Mouse (Mus musculus): ENCODE results near the gene Ptpdc1.

Ptpdc1 gene

GRCm38 (mm10) chr13:48655637-48656036 is 30.2 kb upstream of the Ptpdc1 start:
- DNase-seq (ENCODE audit: low spot score) = peak; percentile 62

- DNase-seq (ENCODE audit: low spot score) = peak; percentile 53
Observed at GRCm38 (mm10) chr13:48653788-48654770, 28.6 kb upstream of the Ptpdc1 start.

- DNase-seq (ENCODE audit: low spot score) = no peak
Observed at GRCm38 (mm10) chr13:48651132-48652065, 25.9 kb upstream of the Ptpdc1 start.

DNA sequence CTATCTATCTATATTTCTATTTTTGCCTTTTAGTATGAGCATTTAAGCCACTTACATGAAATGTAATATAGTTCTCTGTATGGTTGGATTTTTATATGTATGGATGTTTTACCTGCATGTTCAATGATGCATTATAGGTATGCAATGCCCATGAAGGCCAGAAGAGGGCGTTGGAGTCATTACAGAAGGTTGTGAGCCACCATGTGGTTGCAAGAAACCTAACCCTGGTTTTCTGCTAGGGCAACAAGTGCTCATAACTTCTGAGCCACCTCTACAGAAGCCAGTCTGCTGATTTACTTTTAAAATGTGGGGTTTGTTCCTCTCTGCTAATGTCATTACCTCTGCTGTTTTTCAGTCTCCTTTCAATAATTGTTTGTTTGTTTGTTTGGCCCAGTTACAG is 25.2 kb upstream of the Ptpdc1 start:
- no peak for DNase-seq (ENCODE audit: low spot score)

DNA sequence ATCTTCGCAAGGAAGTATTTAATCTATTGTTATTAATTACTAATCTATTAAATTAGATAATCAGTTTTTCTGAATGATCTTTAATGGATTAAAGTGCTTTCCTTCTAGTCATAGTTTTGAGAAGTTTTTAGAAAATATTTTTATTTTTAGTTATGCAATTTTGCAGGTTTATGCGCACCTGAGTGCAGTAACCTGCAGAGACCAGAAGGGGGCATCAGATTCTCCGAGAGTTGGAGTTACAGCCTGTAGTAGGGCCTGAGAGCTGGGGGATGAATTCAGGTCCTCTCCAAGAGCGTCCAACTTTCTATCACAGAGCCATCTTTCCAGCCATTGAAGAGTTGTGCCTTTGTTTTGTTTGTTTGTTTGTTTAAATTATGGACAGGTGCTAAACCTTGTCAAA is 21.2 kb upstream of the Ptpdc1 start:
- no peak for DNase-seq (ENCODE audit: low spot score)

DNA sequence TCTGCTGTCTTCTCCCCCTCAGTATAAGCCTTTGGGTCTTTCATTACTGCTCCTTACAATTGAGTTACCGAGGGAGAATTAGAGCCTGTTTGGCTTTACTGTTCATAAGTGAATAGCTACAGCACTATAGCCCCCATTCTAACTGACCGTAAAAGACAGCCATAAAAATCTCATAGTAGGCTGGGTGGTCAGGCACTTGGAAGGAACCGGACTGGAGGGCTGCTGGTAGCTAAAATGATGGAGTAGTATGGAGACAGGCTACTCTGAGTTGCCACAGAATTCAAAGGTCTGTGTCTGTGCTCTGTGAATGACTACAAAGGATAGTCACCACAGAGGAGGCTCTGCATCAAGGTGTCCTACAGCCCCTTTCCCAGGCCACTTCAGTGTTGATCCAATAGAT is 18.5 kb upstream of the Ptpdc1 start:
- DNase-seq (ENCODE audit: low spot score) = no peak

- DNase-seq (ENCODE audit: low spot score) = no peak
Observed at GRCm38 (mm10) chr13:48643072-48643471, 17.6 kb upstream of the Ptpdc1 start.

GRCm38 (mm10) chr13:48639570-48639969 is 14.1 kb upstream of the Ptpdc1 start:
- peak; percentile 81 for DNase-seq (ENCODE audit: low spot score)

- DNase-seq (ENCODE audit: low spot score) = no peak
Observed at GRCm38 (mm10) chr13:48637706-48638105, 12.2 kb upstream of the Ptpdc1 start.

GRCm38 (mm10) chr13:48631691-48632090 is 6.2 kb upstream of the Ptpdc1 start:
- DNase-seq (ENCODE audit: low spot score) = no peak

DNA sequence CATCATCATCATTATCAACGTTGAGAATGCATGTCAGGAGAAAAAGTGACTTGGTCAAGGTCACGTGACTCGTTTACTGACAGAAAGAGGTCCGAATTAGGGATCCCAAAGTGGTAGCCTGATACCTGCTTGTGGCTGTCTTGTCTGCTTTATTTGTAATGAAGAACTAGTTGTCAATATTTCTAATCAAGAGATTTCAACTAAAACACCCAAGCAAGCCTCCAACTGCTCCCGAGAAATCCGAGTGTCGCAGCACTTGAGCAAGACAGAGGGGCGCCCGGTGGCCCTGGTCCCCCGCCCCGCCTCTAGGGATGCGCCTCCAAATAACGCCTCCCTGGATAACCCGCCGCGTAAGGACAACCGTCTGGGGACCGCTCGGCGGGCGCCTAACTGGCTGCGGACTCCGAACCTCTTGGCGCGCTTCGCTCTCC is 481 bp downstream of the Ptpdc1 start:
- DNase-seq (ENCODE audit: low spot score) = no peak

GRCm38 (mm10) chr13:48618890-48619289 is 6.6 kb downstream of the Ptpdc1 start:
- DNase-seq (ENCODE audit: low spot score) = no peak

DNA sequence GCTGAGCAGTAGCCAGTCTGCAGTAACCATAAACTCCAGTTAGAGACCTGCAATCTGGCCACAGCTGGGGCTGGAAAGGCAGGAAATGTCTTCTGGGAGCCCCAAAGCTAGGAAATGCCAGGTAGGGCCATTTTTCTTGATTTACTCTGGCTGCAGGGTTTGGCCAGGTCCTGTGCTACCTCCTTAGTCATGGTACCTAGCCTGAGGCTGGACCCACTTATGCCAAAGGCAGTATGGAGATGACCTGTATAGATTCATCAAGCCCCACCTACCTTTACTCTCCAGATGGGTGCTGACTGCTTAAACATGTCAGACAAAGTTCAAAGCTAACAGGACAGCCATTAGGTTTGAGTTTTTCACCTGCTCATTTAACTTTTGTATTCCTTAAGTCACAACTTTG is 7.7 kb downstream of the Ptpdc1 start:
- no peak for DNase-seq (ENCODE audit: low spot score)

DNA sequence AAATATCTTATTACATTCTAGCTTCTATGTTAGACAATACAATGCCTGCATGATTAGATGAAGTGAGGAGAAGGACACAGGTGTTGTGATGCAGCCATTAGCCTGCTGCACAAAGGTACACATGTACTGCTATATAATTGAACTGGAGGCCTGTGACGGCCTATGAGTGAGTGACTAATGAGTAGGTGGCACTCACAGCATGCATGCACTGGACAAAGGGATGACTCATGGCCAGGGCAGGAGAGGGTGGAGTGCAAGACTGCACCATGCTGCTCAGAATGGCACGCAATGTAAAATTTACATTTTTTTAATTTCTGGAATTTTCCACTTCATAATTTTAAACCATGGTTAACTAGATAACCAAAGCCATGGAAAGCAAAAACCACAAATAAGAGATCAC is 10.9 kb downstream of the Ptpdc1 start:
- DNase-seq (ENCODE audit: low spot score) = no peak

- no peak for DNase-seq (ENCODE audit: low spot score)
Observed at GRCm38 (mm10) chr13:48609106-48609505, 16.4 kb downstream of the Ptpdc1 start.

DNA sequence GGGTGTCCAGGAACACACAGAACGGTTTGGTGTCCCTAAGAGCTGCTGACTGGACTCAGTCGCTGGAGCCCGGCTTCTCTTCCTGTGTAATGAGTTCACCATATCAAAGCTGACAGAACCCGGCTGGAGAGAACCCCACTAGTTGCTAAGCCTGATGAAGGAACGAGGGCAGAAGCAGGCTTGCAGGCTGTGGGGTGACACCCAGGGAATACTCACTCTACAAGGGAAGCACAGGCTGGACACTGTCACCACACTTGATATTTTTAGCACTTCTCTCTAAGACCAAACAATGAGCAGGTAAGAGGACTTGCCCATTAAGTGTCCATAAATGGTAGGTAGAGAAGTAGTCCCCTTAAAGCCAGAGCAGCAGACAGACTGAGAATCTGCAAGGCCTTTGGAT is 20.9 kb downstream of the Ptpdc1 start:
- no peak for DNase-seq (ENCODE audit: low spot score)

DNA sequence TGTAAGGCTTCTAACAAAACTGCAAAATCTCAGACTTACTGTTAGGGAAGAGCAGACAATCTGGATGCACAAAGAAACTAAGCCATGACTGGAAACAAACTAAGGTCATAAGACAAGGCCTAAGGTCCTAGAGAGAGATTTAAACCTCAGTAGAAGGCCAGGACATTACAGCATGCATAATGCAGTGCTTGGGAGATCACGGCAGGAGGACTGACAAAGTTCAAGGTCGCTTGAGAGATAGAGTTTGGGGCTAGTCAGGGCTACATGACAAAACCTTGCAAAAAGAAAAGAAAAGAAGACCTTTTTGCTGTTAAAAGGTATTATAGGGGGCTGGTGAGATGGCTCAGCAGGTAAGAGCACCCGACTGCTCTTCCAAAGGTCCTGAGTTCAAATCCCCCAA is 22.2 kb downstream of the Ptpdc1 start:
- no peak for DNase-seq (ENCODE audit: low spot score)

DNA sequence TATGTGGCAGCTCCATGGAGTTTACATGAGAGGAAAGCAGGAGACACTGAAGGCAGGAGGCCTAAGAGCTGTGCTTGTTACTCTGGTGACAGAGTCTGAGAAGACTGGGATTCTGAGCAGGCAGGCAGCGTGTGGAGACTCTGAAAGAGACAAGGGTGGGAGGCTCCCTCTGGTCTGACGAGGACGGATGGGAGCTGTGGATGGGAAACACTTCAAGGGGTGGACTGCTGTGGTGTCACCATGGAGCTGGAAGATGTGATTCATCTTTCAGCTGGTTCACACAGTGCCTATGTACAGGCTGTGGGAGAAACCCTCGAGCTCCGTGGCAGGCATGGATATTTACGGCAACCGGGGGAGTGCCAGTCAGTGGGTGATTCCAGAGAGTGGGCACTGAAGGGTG is 30.9 kb downstream of the Ptpdc1 start:
- DNase-seq (ENCODE audit: low spot score) = no peak

- no peak for DNase-seq (ENCODE audit: low spot score)
Observed at GRCm38 (mm10) chr13:48594031-48594430, 31.4 kb downstream of the Ptpdc1 start.

DNA sequence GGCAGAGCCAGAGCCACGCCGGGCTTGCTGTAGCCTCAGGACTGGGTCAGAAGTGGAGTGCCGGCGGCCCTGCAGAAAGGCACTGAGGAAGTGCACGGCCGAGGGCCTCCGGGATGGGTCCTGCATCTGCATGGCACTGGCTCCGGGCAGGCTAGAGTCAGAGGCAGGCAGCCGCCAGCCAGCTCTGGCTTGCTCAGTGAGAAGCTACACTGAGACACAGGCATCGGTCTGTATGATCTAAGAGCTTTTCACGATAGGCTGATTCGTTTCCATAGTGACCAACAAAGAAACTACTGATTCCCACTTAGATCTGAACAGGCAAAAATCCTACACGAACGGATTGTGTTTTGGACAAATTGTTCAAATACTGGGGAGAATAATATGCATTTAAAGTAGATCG is 32.3 kb downstream of the Ptpdc1 start:
- no peak for DNase-seq (ENCODE audit: low spot score)

GRCm38 (mm10) chr13:48590743-48591142 is 34.7 kb downstream of the Ptpdc1 start:
- no peak for DNase-seq (ENCODE audit: low spot score)

GRCm38 (mm10) chr13:48587354-48587753 is 38.1 kb downstream of the Ptpdc1 start:
- DNase-seq (ENCODE audit: low spot score) = no peak

DNA sequence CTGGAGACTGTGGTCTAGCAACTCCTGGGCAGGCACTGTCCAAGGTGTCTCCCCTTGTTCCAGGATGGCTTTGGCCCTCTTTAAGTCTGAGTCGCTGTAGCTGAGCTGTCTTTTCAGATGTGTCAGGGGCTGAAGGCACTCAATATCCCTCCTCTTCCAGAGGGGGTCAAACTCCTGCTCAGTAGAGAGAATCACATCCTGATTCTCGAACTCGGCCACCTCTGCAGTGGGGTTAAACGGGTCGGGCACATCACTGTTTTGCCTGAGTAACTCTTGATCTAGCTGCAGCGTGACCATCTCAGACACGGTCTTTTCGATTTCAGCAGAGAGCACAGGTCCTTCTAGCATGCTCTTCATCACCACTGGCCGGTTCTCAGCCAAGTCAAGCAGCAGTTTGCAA is 39.0 kb downstream of the Ptpdc1 start:
- no peak for DNase-seq (ENCODE audit: low spot score)

Data from lung, postnatal 25 days (tissue).